Mouse (Mus musculus) liver, adult 2 months (tissue): ENCODE results near the gene Syce2. TPM values are rescaled to one million over a fixed set of nuclear protein-coding genes. Genes with fewer than 3 reads are reported as not detected.
A peak's percentile ranks its signal among the peaks of the same experiment; 100 is the strongest.

Experiments used
- DNase-seq: peaks from one replicate; pipeline ENCODE4 v3.0.0-alpha.2; 2011; ENCODE audit warnings: low read depth, low spot score; ENCODE audit errors: extremely low read depth
- H3K27ac ChIP-seq: fragments of 200-500 bp; replicated peaks from 2 replicates; pipeline ENCODE4 v1.5.1; 2012; ENCODE audit warnings: low read depth, mild to moderate bottlenecking, control low read depth, inconsistent platforms, low read length; ENCODE audit not compliant: insufficient read depth
- H3K27me3 ChIP-seq: fragments of 200-500 bp; 2 replicates; pipeline ENCODE4 v1.6.1; 2012; ENCODE audit warnings: mild to moderate bottlenecking, moderate library complexity, low read length, inconsistent platforms; ENCODE audit not compliant: control insufficient read depth, insufficient read depth
- H3K36me3 ChIP-seq: fragments of 200-500 bp; 2 replicates; pipeline ENCODE4 v1.6.1; 2012; ENCODE audit warnings: low read length, inconsistent platforms; ENCODE audit not compliant: control insufficient read depth, insufficient read depth
- H3K4me1 ChIP-seq: fragments of 200-500 bp; 2 replicates; pipeline ENCODE4 v1.6.1; 2011; ENCODE audit warnings: low read length; ENCODE audit not compliant: control insufficient read depth, insufficient read depth
- H3K4me3 ChIP-seq: fragments of 200-500 bp; 2 replicates; pipeline ENCODE4 v1.5.1; 2011; ENCODE audit warnings: low read depth, mild to moderate bottlenecking, control low read depth, low read length, moderate library complexity; ENCODE audit not compliant: insufficient read depth
- H3K79me2 ChIP-seq: fragments of 200-500 bp; 2 replicates; pipeline ENCODE4 v1.6.1; 2012; ENCODE audit warnings: inconsistent platforms, mild to moderate bottlenecking, low read length, moderate library complexity; ENCODE audit not compliant: control insufficient read depth, insufficient read depth
- H3K9ac ChIP-seq: fragments of 200-500 bp; 2 replicates; pipeline ENCODE4 v1.6.1; 2012; ENCODE audit warnings: low read depth, mild to moderate bottlenecking, control low read depth, inconsistent platforms, low read length
- CTCF ChIP-seq: fragments of 200-500 bp; IDR thresholded peaks from 2 replicates; pipeline ENCODE4 v1.5.1; 2011; ENCODE audit warnings: low read depth, low read length, control low read depth
- POLR2A ChIP-seq: fragments of 200-500 bp; IDR thresholded peaks from 2 replicates; pipeline ENCODE4 v1.6.1; 2011; ENCODE audit warnings: low read length, control low read depth; ENCODE audit not compliant: insufficient read depth; ENCODE audit errors: extremely low read depth
- WGBS: fragments of 180-500 bp; shearing (Covaris S2); methylation state at CpG from one replicate; pipeline ENCODE4 v1.1.7; 2018; 5-methylcytosine and 5-hydroxymethylcytosine counted together
- polyA plus RNA-seq: library from polyadenylated mRNA; depleted of rRNA; stranded (reverse); fragments of >200 nt; gene quantifications from 2 replicates; pipeline ENCODE4 v1.2.3, GENCODE M21; 2012; rRNA removed
- total RNA-seq: library from RNA; depleted of rRNA; stranded (reverse); fragments of >200 nt; gene quantifications from 2 replicates; pipeline ENCODE4 v1.2.3, GENCODE M21; 2014; rRNA removed

The Syce2 gene
- total and polyA plus RNA-seq, 2 experiments = 0.92 to 1.1 TPM

DNA sequence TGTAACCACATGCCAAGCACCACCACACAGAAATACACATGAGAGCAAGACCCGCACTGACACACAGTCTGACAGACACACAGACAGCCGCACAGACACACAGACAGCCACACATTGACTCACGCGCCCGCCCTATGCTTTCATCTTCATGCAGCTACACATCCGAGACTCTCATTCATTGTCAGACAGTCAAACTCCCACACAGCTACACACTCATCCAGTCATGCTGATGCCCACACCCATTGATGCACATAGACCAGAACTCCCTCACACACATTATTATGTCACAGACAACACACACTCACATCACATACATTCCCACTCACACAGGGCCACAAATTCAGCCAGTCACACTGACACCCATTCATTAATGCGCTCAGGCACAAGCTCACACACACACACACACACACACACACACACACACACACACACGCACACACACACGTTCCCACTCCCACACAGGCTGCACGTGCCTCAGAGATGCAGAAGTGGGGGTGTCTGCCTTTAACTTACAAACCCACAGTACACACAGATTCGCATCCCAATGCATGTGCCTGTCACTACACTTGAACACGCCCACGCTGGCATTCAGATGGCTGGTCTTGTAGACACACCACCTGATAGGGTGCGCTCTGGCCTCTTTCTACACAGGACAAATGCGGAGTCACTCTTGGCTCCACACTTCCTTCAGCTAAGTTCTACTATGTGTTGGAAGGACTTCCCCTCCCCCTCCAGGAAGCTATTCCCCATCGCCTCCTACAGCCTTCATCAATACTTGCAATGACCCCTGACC, 62.1 kb downstream of the Syce2 start:
- no peaks in the 10 kb centered on the region for H3K79me2 ChIP-seq
- H3K27ac ChIP-seq = no peak overlapping the region
- no peaks in the 10 kb centered on the region for H3K4me1 ChIP-seq
- H3K9ac ChIP-seq = no peak overlapping the region
- peaks cover 26% of the 10 kb centered on the region for H3K27me3 ChIP-seq
- WGBS = 81% methylated on average over 16 of the region's 16 CpGs
- no peaks in the 10 kb centered on the region for H3K36me3 ChIP-seq
- no peak for DNase-seq
- H3K4me3 ChIP-seq = no peak overlapping the region
- TF ChIP-seq CTCF = no peak
- no peak for TF ChIP-seq POLR2A

DNA sequence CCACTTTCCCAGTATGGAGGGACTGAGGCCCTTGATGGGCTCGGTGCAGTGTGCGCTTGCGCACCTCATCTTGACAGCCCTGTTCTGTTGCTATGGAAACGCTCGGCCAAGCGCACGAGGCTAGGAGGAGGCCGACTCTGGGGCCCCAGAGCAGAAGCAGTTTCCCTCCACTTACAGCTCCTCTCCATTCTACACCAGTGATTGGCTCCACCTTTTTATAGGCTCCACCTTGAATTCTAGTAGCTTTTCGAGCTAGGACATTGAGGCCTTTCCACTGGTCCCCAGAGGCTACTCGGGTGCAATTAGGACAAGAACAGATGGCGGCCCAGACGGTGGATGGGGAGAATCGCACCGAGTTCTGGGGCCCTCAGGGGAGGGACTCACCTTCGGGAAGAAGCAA, 62.9 kb downstream of the Syce2 start:
- Histone ChIP-seq H3K27ac (no peak overlapping the region), H3K79me2 (no peaks in the 10 kb centered on the region), H3K9ac (no peak overlapping the region), H3K4me3 (no peak overlapping the region), H3K36me3 (no peaks in the 10 kb centered on the region), H3K4me1 (no peaks in the 10 kb centered on the region), H3K27me3 (peaks cover 22% of the 10 kb centered on the region)
- no peak for DNase-seq
- TF ChIP-seq POLR2A = no peak
- TF ChIP-seq CTCF = no peak
- WGBS = 6% methylated on average over 15 of the region's 15 CpGs

DNA sequence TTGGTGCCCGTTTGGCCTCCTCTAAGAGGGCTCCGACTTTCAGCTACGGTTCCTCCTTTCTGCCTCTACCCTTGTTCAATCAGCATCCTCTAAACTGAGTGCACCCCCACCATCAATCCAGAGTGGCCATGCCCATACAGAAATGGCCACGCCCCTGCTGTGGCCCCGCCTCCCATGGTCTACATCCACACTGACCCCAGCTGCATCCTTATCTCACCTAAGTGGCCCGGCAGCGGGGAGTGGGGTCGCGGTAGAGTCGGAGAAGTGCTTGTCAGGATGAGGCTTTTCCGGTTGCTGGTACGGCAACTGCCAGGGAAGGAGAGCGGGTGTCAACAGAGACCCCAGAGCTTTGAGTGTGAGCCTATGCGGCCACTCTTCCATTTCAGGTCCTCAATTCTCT, 63.6 kb downstream of the Syce2 start:
- no peaks in the 10 kb centered on the region for H3K36me3 ChIP-seq
- TF ChIP-seq POLR2A (no peak), CTCF (no peak)

DNA sequence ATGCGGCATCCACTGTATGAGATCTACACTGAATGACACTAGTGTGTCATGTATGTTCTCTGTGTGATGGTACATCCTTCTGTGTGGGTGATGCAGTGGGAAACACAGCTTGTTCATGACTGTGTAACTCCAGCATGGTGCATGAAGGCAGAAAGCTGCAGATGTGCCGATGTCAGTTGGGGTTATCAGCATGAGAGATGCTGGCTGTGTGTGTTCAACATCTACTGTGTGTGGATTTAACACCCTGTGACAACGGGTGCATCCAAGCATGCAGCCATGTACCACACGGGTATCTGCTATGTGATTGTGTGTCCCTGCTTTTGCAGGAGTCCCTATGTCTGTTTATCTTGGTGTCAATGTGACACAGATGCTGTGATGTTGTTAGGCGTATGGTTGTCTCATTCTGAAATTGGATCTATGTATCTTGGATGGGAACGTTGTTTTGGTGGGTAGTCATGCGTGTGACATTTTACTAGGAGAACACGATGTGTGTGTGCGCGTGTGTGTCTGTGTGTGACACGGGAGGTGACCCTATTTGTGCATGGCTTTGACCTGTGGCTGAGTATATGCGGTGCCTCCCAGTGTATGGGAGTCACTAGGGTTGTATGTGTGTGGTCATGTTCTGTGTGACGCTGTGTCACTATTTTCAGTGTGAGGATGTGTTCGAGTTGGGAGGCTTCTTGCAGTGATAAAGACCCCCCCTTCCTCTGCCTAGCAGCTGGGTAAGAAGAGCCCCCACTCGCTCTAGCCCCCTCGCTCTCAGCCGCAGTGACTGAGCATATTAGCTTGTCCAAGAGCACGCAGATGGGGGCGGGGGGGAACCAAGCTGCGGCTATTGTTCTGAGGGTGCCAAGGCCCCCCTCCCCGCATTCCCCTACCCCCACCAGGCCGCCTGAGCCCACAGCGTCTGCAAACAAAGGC, 64.4 kb downstream of the Syce2 start:
- DNase-seq = no peak
- Histone ChIP-seq H3K4me3 (no peak overlapping the region), H3K36me3 (no peaks in the 10 kb centered on the region), H3K27ac (no peak overlapping the region), H3K79me2 (no peaks in the 10 kb centered on the region), H3K27me3 (peaks cover 22% of the 10 kb centered on the region), H3K4me1 (no peaks in the 10 kb centered on the region), H3K9ac (no peak overlapping the region)
- no peak for TF ChIP-seq POLR2A
- TF ChIP-seq CTCF = no peak
- 22% methylated on average over 23 of the region's 23 CpGs for WGBS

More for the DNA sequence above, 63.6 kb downstream of the Syce2 start:
- H3K4me1 ChIP-seq = no peaks in the 10 kb centered on the region
- whole genome bisulfite sequencing = 8% methylated on average over 14 of the region's 14 CpGs
- no peak overlapping the region for H3K9ac ChIP-seq
- no peak for DNase-seq
- no peaks in the 10 kb centered on the region for H3K79me2 ChIP-seq
- peaks cover 22% of the 10 kb centered on the region for H3K27me3 ChIP-seq
- no peak overlapping the region for H3K4me3 ChIP-seq
- H3K27ac ChIP-seq = no peak overlapping the region

DNA sequence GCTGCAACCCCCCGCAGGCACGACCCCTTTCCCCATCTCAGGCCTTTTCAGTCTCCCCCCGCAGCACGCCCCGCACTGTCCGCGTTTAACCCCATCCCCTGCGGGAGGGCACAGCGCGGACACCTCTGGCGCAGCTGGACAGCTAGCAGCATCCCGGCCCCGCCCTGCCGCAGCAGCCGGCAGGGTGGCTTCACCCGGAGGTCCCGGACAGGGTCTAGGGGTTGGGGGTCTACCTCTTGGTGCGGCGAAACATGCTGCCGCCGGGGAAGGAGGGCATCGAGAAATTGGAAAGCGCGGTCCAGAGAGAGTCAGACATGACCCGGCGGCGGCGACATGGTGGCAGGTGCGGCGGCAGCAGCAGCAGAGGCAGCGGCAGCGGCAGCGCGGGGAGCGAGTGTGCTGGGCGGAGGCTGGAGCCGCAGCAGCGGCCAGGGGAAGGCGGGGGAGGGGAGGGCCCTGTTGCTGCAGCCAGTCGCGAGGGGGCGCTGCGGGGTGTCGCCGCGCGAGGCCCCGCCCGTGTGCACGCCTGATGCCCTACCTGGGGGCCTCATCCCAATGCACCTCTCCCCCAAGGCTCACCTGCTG, 65.1 kb downstream of the Syce2 start, which contains the start of gene Mast1:
Gene Mast1 (minus strand): TSS at position 398 of the 585 bp plus-strand sequence.
- Histone ChIP-seq H3K36me3 (no peaks in the 10 kb centered on the region), H3K27me3 (peaks cover 22% of the 10 kb centered on the region), H3K79me2 (no peaks in the 10 kb centered on the region), H3K4me1 (no peaks in the 10 kb centered on the region), H3K4me3 (no peak within 1 kb of the TSS), H3K27ac (no peak within 1 kb of the TSS), H3K9ac (no peak within 1 kb of the TSS)
- no peak for DNase-seq
- TF ChIP-seq POLR2A (no peak), CTCF (peak; percentile 74)
- WGBS = 2% methylated on average over 48 of the region's 50 CpGs

Other genes starting within 250 kb of the Syce2 start
Only the 30 nearest of the 31 such genes appear.
- gene Ier2, start 209.3 kb upstream of the Syce2 start, total RNA-seq = 13.1 and 15.6 TPM in 2 replicates
- gene Ier2, start 209.3 kb upstream of the Syce2 start, polyA plus RNA-seq = 12.0 and 12.6 TPM in 2 replicates
- 20.7 and 27.3 TPM in 2 replicates for gene Trmt1, start 185.8 kb upstream of the Syce2 start, total RNA-seq
- gene Trmt1, start 185.8 kb upstream of the Syce2 start, polyA plus RNA-seq = 44.6 and 58.6 TPM in 2 replicates
- 5.3 and 8.0 TPM in 2 replicates for gene Nacc1, start 184.2 kb upstream of the Syce2 start, total RNA-seq
- 31.0 and 32.6 TPM in 2 replicates for gene Nacc1, start 184.2 kb upstream of the Syce2 start, polyA plus RNA-seq
- gene Lyl1, start 170.7 kb upstream of the Syce2 start, total RNA-seq = 0.18 and 0.47 TPM in 2 replicates
- gene Lyl1, start 170.7 kb upstream of the Syce2 start, polyA plus RNA-seq = 0.71 and 1.3 TPM in 2 replicates
- gene G430095P16Rik, start 149.1 kb upstream of the Syce2 start, total RNA-seq = not detected in 2 replicates
- 0.19 TPM in 1 of 2 replicates, not detected in the other for gene G430095P16Rik, start 149.1 kb upstream of the Syce2 start, polyA plus RNA-seq
- 20.7 and 27.5 TPM in 2 replicates for gene Nfix, start 71.8 kb upstream of the Syce2 start, total RNA-seq
- 32.9 and 34.4 TPM in 2 replicates for gene Nfix, start 71.8 kb upstream of the Syce2 start, polyA plus RNA-seq
- 0.94 and 1.8 TPM in 2 replicates for gene Dand5, start 49.3 kb upstream of the Syce2 start, total RNA-seq
- gene Dand5, start 49.3 kb upstream of the Syce2 start, polyA plus RNA-seq = 2.0 and 2.6 TPM in 2 replicates
- gene Gadd45gip1, start 40.6 kb upstream of the Syce2 start, total RNA-seq = 26.7 and 28.1 TPM in 2 replicates
- 29.8 and 34.2 TPM in 2 replicates for gene Gadd45gip1, start 40.6 kb upstream of the Syce2 start, polyA plus RNA-seq
- gene Rad23a, start 31.4 kb upstream of the Syce2 start, total RNA-seq = 28.2 and 40.7 TPM in 2 replicates
- 52.0 and 68.4 TPM in 2 replicates for gene Rad23a, start 31.4 kb upstream of the Syce2 start, polyA plus RNA-seq
- 411 and 458 TPM in 2 replicates for gene Calr, start 25.2 kb upstream of the Syce2 start, total RNA-seq
- gene Calr, start 25.2 kb upstream of the Syce2 start, polyA plus RNA-seq = 308 and 349 TPM in 2 replicates
- gene Farsa, start 15.1 kb upstream of the Syce2 start, total RNA-seq = 11.0 and 13.6 TPM in 2 replicates
- gene Farsa, start 15.1 kb upstream of the Syce2 start, polyA plus RNA-seq = 24.1 and 32.4 TPM in 2 replicates
- gene Gcdh, start 21.8 kb downstream of the Syce2 start, total RNA-seq = 461 and 560 TPM in 2 replicates
- 1,882 and 2,081 TPM in 2 replicates for gene Gcdh, start 21.8 kb downstream of the Syce2 start, polyA plus RNA-seq
- gene Klf1, start 29.8 kb downstream of the Syce2 start, total RNA-seq = 4.8 and 5.8 TPM in 2 replicates
- 5.2 and 6.6 TPM in 2 replicates for gene Klf1, start 29.8 kb downstream of the Syce2 start, polyA plus RNA-seq
- gene Dnase2a, start 36.4 kb downstream of the Syce2 start, total RNA-seq = 13.0 and 16.1 TPM in 2 replicates
- gene Dnase2a, start 36.4 kb downstream of the Syce2 start, polyA plus RNA-seq = 16.1 and 20.0 TPM in 2 replicates
- gene Mast1, start 65.2 kb downstream of the Syce2 start, total RNA-seq = 0.09 and 0.13 TPM in 2 replicates
- gene Mast1, start 65.2 kb downstream of the Syce2 start, polyA plus RNA-seq = 0.25 and 0.43 TPM in 2 replicates
- gene Rtbdn, start 74.9 kb downstream of the Syce2 start, total RNA-seq = not detected in 2 replicates
- gene Rtbdn, start 74.9 kb downstream of the Syce2 start, polyA plus RNA-seq = not detected in 2 replicates
- gene Gm49661, start 97.3 kb downstream of the Syce2 start, total RNA-seq = not detected in 2 replicates
- 1.0 TPM in 1 of 2 replicates, not detected in the other for gene Gm49661, start 97.3 kb downstream of the Syce2 start, polyA plus RNA-seq
- gene Prdx2, start 97.5 kb downstream of the Syce2 start, total RNA-seq = 135 and 157 TPM in 2 replicates
- gene Prdx2, start 97.5 kb downstream of the Syce2 start, polyA plus RNA-seq = 110 and 142 TPM in 2 replicates
- 17.1 and 24.5 TPM in 2 replicates for gene Rnaseh2a, start 97.7 kb downstream of the Syce2 start, total RNA-seq
- gene Rnaseh2a, start 97.7 kb downstream of the Syce2 start, polyA plus RNA-seq = 25.6 and 28.3 TPM in 2 replicates
- 29.5 and 45.6 TPM in 2 replicates for gene Junb, start 106.6 kb downstream of the Syce2 start, total RNA-seq
- gene Junb, start 106.6 kb downstream of the Syce2 start, polyA plus RNA-seq = 12.3 and 17.9 TPM in 2 replicates
- 12.4 and 14.2 TPM in 2 replicates for gene Hook2, start 118.5 kb downstream of the Syce2 start, total RNA-seq
- 9.6 and 12.5 TPM in 2 replicates for gene Hook2, start 118.5 kb downstream of the Syce2 start, polyA plus RNA-seq
- not detected in 2 replicates for gene Best2, start 142.4 kb downstream of the Syce2 start, total RNA-seq
- gene Best2, start 142.4 kb downstream of the Syce2 start, polyA plus RNA-seq = 0.06 TPM in 1 of 2 replicates, not detected in the other
- 30.3 and 33.8 TPM in 2 replicates for gene Asna1, start 153.2 kb downstream of the Syce2 start, total RNA-seq
- gene Asna1, start 153.2 kb downstream of the Syce2 start, polyA plus RNA-seq = 60.0 and 71.6 TPM in 2 replicates
- gene Trir, start 154.7 kb downstream of the Syce2 start, total RNA-seq = 83.2 and 94.1 TPM in 2 replicates
- gene Trir, start 154.7 kb downstream of the Syce2 start, polyA plus RNA-seq = 69.5 and 80.8 TPM in 2 replicates
- 15.4 and 23.3 TPM in 2 replicates for gene Tnpo2, start 164.8 kb downstream of the Syce2 start, total RNA-seq
- 28.8 and 33.1 TPM in 2 replicates for gene Tnpo2, start 164.8 kb downstream of the Syce2 start, polyA plus RNA-seq
- gene Fbxw9, start 187.9 kb downstream of the Syce2 start, total RNA-seq = 19.9 and 21.9 TPM in 2 replicates
- gene Fbxw9, start 187.9 kb downstream of the Syce2 start, polyA plus RNA-seq = 55.2 and 75.4 TPM in 2 replicates
- not detected in 2 replicates for gene Gm5741, start 195.9 kb downstream of the Syce2 start, total RNA-seq
- 0.70 TPM in 1 of 2 replicates, not detected in the other for gene Gm5741, start 195.9 kb downstream of the Syce2 start, polyA plus RNA-seq
- 14.8 and 15.1 TPM in 2 replicates for gene Dhps, start 199.6 kb downstream of the Syce2 start, total RNA-seq
- gene Dhps, start 199.6 kb downstream of the Syce2 start, polyA plus RNA-seq = 14.4 and 20.6 TPM in 2 replicates
- gene Wdr83os, start 208.6 kb downstream of the Syce2 start, total RNA-seq = 26.3 and 33.0 TPM in 2 replicates
- 111 and 126 TPM in 2 replicates for gene Wdr83os, start 208.6 kb downstream of the Syce2 start, polyA plus RNA-seq
- 12.2 and 15.5 TPM in 2 replicates for gene Wdr83, start 209.2 kb downstream of the Syce2 start, total RNA-seq
- 22.5 and 26.2 TPM in 2 replicates for gene Wdr83, start 209.2 kb downstream of the Syce2 start, polyA plus RNA-seq